Mouse (Mus musculus) lung, postnatal 36 days (tissue): Measurements from ENCODE around the gene Pnkd.
"Not testable (repeated sequence)": the region's sequence is repeated elsewhere in the genome, so short reads cannot be mapped to it uniquely, and the experiment has no call there.

Source experiments
- DNase-seq: peaks from one replicate; pipeline ENCODE4 v3.0.0; 2022; ENCODE audit warnings: mixed read lengths

Pnkd gene

DNA sequence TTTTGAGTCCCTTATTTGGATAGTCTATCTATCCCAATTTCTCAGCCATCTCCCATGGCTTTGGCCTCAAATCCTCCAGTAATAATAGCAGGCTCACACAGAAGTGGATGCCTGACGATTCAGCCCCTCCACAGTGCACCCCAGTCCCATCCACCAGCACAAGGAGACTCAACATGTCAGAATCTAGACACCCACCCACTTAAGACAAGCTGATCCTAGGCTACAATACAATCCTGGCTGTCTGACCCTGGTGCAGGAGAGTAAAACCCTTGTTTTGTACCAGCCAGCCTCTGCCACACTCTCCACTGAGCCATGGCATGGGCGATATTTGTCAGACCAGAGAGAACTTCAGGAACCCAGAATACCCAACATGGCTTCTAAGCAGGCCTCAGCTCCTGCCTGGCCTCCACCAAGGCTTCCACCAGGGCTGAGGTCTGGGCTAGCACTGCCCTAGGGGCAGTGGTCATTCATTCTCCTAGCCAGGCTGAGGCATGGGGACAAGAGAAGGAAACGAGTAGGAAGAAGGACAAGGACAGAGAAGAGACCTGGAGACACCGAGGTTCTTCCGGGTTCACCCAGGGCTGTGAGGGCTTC is 13.5 kb downstream of the Pnkd start:
- DNase-seq = no peak

DNA sequence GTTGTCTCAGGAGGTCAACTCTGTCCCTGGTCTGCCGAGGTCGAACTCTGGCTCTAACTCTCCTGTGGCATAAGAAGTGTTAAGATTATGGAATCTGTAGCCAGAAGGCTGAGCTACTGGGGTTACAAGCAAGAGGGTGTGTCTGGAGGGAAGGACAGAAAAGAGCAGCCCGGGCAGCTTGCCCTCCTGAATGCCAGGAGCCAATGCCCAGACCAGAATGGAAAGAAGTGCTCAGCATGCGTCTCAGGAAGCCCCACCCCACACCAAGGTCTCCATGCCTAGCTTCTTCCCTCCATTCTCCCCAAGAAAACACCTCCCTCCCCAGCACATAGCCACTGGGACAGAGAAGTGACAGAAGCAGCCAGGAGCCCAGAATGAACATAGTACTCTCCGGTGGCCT is 14.3 kb downstream of the Pnkd start:
- DNase-seq = peak; percentile 77

- no peak for DNase-seq
Observed at GRCm38 (mm10) chr1:74300347-74301110, 15.8 kb downstream of the Pnkd start.

GRCm38 (mm10) chr1:74302229-74302628 is 17.5 kb downstream of the Pnkd start:
- DNase-seq = no peak

- no peak for DNase-seq
Observed at GRCm38 (mm10) chr1:74302835-74303234, 18.1 kb downstream of the Pnkd start.

DNA sequence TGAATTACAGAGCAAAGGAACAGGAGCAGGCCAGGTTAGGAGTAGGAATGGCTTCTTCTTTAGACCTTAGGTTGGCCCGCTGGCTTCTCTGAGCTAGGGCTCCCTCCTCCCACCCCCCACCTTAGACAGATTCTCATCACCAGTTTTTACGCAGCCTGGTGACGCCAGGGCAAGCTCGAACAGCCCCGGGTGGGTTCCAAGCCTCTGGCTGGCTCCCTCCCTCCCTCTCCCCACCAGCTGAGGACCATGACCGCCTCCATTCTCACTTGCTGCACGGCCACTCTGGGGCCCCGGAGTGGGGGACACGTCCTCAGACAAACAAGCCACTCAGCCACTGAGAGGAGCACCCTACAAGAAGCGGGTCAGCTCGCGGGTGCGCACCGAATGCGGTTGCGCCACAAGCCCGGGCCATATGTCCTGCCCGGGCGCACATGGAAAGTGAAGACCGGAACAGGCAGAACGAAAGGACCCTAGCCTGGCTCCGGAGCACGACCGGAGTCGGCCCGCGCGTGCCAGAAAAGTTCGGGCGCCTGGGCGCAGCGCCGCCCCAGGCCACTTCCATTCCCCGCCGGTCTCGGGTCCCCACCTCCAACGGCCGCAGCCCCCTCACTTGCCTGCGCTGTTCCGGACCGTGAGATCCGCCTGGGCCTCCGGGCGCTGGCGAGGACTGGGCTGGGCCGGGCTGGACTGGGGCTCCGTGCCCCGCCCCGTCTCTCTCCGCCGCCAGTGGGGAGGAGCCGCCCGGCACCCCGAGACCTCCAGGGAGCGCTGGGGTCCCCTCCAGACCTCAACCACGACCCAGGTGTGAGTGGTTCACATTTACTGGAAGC is 19.0 kb downstream of the Pnkd start:
- DNase-seq = peak; percentile 85

DNA sequence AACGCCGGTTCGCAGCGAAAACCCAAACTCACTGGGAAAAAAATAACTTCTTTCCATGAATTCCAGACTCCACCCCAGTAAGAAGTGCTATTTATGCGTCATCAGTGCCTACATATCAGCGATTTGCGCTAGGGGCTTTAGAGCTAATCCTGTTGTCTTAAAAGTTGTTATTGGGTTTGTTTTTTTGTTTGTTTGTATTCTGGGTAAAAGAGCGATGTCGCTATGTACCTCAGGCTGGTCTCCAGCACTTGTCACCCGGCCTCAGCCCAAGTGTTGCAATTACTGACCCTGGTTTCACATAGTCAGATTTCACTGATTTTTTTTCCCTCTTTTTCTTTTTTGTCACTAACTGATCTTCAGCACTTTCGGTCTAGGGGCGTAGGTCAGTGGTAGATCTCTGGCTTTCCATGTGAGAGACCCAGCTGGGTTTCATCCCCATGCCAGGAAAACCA is 19.6 kb downstream of the Pnkd start:
- peak; percentile 65 for DNase-seq

DNA sequence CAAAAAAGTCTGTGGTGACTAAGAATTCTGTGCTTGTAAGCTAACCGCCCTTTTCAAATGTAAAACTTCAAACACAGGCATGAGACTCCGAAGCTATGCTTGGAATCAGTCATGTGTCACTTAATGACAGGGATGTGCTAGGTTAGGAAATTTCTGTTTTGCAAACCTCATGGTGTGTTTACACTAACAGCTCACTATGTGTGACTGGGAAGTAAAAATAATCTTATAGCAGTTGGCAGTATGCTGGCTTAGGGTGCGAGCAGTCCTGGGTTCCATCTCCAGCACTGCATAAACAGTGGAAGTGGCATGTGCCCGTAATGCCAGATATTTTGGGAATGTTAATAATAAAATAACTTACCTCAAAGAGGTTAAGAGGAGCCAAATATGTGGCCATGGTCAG is 20.2 kb downstream of the Pnkd start:
- no peak for DNase-seq

DNA sequence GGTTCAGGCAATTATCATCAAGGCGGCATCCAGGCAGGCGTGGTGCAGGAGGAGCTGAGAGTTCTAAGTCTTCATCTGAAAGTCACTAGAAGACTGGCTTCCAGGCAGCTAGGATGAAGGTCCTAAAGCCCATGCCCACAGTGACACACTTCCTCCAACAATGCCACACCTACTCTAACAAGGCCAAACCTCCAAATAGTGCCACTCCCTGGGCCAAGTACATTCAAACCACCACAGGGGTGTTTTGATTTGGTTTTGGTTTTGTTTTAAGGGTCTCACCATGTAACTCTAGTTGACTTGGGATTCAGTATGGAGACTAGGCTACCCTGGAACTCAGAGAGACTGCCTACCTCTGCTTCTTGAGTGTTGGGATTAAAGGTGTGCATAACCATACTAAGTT is 20.8 kb downstream of the Pnkd start, which contains the start of gene Tmbim1:
Tmbim1 (minus strand) TSS at position 101 of the 400 bp plus-strand sequence.
- no peak for DNase-seq

DNA sequence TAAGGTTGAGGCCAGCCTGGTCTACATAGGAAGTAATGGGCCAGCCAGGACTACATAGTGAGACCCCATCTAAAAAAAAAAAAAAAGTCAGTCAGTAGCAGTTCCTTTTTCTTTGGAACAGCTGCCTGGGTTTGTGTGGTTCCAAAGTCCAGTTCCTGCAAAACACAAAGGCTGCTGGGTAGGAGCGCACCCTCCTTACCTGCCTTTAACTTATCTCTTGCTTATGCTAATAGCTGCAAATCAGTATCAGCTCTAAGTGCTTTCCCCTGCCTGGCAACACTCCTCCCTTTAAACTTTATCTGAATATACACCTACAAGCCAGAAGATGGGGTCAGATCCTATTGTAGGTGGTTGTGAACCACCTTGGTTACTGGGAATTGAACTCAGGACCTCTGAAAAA is 22.4 kb downstream of the Pnkd start:
- DNase-seq = no peak

GRCm38 (mm10) chr1:74308001-74308964 is 23.6 kb downstream of the Pnkd start:
- DNase-seq = no peak

- peak; percentile 67 for DNase-seq
Observed at GRCm38 (mm10) chr1:74309767-74310166, 25.0 kb downstream of the Pnkd start.

- peak; percentile 96 for DNase-seq
Observed at GRCm38 (mm10) chr1:74313049-74313692, 28.4 kb downstream of the Pnkd start.

DNA sequence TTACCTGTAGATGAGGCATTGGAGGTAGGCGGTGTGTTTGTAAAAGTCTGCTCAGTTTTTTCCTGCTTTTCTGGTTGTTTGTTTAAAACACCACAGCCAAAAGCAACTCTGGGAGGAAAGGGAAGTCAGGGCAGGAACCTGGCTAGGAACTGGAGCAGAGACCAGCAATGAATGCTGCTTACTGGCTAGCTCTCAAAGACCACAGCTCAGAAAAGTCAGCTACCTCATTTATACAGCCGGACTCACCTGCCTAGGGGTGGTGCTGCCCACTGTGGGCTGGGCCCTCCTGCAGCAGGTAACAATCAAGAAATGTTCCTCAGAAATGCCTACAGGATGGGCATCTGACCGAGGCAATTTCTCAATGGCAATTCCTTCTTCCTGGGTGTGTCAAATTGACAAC is 30.1 kb downstream of the Pnkd start:
- no peak for DNase-seq

DNA sequence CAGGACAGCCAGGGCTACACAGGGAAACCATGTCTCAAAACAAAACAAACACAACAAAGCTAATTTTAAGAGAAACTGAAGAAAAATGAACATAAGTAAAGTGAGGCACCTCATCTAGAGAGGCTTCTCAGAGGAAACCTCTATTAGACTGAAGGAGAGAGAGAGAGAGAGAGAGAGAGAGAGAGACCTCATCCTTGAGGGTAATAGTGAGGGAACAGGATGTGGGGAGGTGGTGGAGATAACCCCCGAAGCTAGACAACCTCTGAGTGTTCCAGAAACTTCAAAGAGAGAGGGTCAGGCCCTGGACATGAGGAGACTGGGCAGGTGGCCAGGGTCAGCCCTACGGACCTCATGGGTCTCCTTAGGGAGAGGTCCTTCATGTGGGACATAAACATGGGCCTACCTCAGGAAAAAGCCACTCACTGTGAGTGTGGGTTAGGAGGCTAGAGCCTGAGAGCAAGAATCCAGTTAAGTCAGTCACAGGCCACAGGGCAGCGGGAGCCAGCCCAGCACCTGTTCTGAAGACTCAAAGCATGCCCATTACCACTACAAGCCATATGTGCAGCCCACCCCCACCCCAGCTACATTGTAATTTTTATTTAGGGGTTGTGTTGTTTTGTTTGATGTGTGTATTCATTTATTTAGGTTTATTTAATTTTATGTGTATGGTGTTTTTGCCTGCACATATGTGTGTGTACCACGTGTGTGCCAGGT is 31.5 kb downstream of the Pnkd start:
- no peak for DNase-seq

GRCm38 (mm10) chr1:74318711-74319110 is 34.0 kb downstream of the Pnkd start:
- no peak for DNase-seq

GRCm38 (mm10) chr1:74321396-74321795 is 36.7 kb downstream of the Pnkd start:
- DNase-seq = no peak

- not testable (repeated sequence) for DNase-seq
Observed at GRCm38 (mm10) chr1:74326916-74327315, 42.2 kb downstream of the Pnkd start.

DNA sequence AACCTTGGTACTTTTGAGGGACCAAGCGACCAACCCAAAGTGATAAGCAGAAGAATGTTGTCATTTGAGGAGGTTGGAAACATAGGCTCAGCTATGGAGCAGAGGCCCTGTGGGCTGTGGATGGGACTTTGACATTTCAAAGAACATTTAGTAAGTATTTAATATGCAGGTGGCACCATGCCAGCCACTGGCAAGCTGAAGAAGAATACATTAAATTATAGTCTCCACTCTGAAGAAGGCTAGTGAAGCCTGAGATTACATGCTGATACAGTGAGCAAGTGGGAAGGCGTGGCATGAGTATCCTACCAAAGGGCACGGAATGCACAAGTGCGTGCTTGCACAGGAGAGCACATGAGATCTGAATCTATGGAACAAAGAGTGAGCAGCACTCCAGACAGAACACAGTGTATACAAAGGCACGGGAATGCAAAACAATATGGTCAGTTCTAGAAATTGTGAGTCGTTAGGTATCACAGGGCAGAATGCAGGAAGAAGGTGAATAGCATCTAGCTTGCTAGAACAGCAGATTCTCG is 45.2 kb downstream of the Pnkd start:
- DNase-seq = peak; percentile 46

DNA sequence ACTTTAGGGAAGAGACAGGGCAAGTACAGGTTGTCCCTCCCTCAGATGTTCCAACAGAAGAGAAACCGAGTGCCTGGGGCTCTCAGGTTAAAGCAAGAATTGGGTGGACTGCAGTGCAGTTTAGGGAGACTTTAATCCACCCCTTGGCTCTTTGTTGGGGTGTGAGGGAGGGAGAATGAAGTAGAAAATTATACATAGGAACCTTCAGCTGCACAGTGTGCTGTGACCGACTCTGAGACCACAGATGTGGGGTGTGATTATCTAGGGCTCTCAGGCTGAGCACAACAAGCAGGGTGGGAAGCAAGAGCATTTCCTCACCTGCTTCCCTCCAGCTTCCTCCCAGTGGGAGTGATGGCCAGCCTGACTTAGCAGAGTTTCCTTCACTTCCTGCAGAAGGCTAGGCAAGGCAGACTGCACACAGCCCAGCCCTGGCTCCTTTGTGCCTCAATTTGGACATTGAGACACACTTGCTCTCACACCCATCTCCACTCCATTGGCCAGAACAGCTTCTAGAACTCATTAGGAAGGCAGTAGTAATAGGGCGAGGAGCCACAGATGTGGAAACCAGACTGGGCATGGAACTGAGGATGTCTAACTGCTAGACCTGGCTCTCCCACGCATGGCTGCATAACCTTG is 46.4 kb downstream of the Pnkd start:
- DNase-seq = peak; percentile 51
